Mouse (Mus musculus) c-Kit-positive CD71-positive TER-119-negative erythroid progenitor cells, embryonic 14.5 days (primary cell): ENCODE data around the gene Mrpl23.

ENCODE experiments used
- DNase-seq: peaks from one replicate; pipeline ENCODE4 v3.0.0-alpha.2; 2013; ENCODE audit warnings: low read depth

The Mrpl23 gene

DNA sequence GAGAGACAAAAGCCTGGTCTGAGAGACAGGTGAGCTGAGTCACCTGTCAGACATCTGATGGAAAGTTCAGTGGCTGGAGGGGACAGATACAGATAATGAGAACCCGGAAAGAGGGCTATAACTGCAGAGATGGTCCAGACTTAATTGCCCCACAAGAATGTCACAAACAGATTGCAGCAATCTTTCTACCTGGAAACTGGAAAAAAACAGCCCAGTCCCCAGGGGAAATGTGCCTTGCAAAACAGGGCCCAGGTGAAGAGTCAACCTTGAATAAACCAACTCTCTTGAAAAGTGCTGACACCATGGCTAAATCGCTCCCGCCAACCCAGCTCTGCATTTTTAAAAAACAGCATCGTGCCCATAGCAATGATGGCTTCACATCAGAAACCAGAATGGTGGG lies 12.2 kb upstream of the Mrpl23 start:
- DNase-seq = no peak

DNA sequence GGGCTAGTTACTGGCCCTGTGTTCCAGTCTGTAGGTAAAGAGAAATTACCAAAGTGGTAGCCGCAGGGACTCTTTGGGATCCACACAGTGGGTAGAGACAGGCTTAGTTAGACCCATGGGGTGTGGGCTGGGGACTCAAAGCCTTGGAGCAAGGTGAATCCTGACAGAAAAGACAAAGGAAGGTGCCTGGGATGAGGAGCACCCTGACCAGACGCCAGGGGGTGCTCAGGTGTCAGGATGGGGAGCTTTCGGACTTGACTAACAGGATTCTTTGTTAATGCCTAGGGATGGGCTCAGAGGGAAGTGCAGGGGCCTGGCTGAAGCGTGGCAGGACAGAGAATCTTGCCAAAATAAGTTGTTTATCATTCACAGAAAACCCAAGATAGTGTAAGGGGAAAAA lies 10.1 kb upstream of the Mrpl23 start:
- no peak for DNase-seq

DNA sequence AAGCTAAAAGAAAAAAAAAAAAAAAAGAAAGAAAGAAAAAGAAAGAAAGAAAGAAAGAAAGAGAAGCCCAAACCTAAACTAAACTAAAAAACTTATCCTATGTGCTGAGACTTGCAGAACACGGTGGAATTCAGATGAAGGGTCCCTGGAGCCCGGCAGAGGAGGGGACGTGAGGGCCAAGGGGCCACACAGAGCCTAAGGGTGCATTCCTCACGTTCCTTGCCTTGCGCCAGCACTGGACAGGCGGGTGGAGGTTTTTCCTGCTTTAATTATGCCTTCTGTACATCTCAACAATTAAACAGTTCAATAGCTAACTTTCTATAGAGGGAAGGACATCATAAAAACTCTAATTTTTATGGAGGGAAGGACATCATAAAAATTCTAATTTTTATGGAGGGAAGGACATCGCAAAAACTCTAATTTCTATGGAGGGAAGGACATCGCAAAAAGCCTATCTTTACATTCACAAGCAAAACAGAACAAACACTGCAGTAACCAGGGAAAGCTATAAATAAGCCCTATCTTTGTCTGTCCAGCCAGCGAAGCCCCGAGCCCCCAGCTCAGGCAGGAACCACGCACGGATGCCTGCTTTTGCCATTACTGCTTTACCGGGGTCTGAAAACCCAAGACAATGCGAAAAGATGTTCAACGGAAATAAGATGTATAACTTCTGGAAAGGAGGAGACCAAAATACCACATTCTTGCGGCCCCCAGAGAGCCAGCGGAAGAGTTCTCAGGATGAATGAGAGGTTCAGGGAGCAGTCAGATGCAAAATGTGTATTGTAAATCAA lies 9.1 kb upstream of the Mrpl23 start:
- no peak for DNase-seq

- DNase-seq = no peak
Measured at GRCm38 (mm10) chr7:142525342-142526178, 6.9 kb upstream of the Mrpl23 start.

GRCm38 (mm10) chr7:142529350-142529749 lies 3.1 kb upstream of the Mrpl23 start:
- peak; percentile 36 for DNase-seq

- DNase-seq = no peak
Measured at GRCm38 (mm10) chr7:142531973-142532521, 439 bp upstream of the Mrpl23 start.

- DNase-seq = peak; percentile 47
Measured at GRCm38 (mm10) chr7:142533059-142533855, 771 bp downstream of the Mrpl23 start.

DNA sequence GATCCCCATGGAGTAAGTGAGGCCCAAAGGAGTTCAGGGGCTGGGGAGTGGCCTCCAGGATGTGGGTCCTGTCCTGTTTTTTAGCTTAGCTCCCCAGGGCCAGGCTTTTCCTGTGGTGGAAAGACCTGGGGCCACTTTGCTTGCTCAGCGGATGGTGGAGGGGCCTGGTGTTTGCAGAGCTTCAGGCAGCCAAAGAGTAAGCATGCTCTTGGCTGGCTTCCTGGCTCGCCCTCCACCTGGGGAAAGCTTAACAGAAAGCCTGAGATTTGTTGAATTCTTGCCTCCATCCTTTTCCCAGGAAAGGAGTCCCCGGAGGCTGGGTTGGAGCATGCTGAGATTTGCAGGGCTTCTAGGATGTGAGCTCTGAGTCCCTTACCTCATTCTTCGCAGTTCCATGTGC lies 2.6 kb downstream of the Mrpl23 start:
- DNase-seq = no peak

GRCm38 (mm10) chr7:142535832-142536231 lies 3.3 kb downstream of the Mrpl23 start:
- DNase-seq = no peak

DNA sequence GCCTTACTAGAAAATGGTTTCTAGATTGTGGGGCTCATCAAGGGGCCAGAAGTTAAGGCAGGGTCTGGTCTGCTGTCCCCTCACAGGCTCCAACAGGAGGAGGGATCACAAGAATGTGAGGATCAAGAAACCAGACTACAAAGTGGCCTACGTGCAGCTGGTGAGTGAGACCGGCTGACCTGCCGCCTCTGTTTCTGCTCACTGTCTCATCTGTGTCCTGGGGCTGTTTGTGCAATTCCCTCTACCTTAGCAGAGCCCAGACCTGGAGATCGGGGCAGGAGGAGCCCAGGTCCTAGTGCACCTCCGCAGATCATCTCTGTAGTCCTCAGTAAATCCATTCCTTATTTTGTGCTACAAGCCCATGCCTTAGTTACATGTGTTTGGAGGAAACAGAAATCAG lies 4.7 kb downstream of the Mrpl23 start:
- no peak for DNase-seq

- peak; percentile 52 for DNase-seq
Measured at GRCm38 (mm10) chr7:142537879-142538278, 5.4 kb downstream of the Mrpl23 start.

DNA sequence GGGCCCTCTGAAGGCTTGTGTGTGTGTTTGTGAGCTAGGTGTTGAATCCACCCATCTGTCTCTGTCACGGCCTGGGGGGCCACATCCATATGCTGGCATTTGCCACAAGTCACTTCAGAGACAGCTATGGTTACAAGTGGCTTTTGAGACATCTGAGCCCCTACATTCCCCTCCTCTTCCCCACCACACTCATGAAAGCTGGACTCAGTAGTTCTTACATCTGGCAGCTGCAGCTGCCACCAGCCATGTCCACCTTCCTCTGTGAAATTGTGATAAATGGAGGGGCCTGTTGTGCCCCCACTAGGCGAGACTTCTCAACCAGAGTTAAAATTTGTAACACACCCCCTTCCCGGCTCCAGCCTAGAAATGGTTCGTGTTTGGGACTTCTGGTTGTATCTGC lies 5.8 kb downstream of the Mrpl23 start:
- DNase-seq = no peak

DNA sequence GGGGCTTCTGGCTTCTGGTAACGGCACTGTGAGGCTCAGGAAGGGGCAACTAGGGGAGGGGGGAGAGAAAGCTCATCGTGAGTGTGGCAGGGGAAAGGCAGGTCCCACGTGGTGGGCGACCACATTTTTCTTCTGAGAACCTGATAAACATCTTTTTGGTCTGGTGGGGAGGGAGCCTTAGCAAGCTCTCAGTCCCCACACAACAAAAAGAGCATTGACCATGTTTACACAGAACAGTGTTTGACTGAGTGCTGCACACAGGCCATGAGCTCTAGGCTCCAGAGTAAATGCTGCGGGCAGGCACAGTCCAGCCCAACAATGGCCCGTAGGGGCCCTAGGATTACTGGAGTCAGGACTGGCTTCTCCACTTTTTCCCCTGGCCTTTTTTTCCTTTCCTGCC lies 6.3 kb downstream of the Mrpl23 start:
- no peak for DNase-seq

GRCm38 (mm10) chr7:142539828-142540227 lies 7.3 kb downstream of the Mrpl23 start:
- no peak for DNase-seq

DNA sequence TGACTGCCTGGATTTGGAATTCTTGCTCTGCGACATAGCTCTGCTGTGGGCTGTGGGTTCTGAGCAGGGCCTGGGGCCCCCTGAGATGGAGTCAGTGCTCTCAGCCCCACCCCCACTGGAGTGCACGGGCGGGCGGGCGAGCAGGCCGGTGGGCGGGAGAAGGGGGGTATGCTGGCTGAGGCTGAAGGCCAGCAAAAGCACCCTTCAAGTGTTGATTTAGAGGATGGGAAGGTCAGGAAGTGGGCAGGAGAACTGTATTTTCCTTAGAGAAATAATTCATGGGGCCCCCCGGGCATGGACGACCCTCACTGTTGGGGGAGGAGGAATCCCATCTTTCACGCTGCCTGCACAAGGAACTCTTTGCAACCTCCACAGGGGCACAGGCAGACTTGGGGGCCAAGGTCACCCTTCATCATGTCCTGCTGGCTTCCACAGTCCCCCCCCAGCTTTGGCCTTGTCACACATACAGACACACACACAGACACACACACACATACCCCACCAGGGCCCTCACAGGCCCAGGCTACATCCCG lies 10.4 kb downstream of the Mrpl23 start:
- no peak for DNase-seq

- no peak for DNase-seq
Measured at GRCm38 (mm10) chr7:142545967-142546366, 13.5 kb downstream of the Mrpl23 start.

DNA sequence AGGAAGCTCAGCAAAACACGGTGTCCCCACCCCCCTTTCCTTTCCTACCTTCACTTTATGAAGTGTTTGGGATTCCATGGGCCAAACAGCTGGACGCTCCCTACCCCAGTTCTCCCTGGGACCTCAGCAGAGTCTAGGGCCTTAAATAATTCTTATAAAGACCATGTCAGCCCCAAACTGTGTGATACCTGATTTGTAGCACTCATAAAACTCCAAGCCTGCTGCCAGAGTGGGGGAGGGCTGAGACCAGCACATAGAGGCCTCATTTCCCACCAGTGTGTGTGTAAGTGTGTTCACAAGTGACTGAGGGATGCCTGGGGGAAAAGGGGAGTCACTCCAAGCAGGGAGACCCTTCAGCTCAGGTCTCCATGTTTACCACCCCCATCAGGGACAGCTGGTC lies 15.4 kb downstream of the Mrpl23 start:
- no peak for DNase-seq

- no peak for DNase-seq
Measured at GRCm38 (mm10) chr7:142548706-142549105, 16.2 kb downstream of the Mrpl23 start.

GRCm38 (mm10) chr7:142549941-142550763 lies 17.7 kb downstream of the Mrpl23 start:
- no peak for DNase-seq

- DNase-seq = no peak
Measured at GRCm38 (mm10) chr7:142550935-142551373, 18.5 kb downstream of the Mrpl23 start.

DNA sequence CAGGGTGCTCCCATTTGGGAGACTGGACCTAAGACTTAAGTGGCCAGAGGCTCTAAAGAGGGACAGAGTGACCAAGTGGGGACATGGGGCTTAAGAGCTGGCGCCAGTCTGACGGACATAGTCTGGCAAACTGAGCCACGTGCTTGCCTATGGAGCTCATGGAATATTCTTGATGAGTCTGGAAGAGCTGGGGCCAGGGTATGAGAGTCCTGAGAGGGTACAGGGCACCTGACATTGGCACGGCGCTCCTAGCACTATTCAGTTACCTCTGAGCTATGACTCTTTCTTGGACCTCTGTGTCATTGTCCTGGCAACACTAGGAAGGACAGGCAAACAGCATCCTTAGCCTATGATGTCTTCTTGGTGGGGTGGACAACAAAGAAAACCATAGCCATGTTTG lies 19.2 kb downstream of the Mrpl23 start:
- DNase-seq = no peak
